Mouse (Mus musculus): ENCODE results near the gene St3gal6. TPM values are rescaled to one million over a fixed set of nuclear protein-coding genes. Genes with fewer than 3 reads are reported as not detected.

The St3gal6 gene
- polyA plus RNA-seq, 1 experiment: 8.5 TPM

- no peak for TF ChIP-seq POLR2A (IDR thresholded peaks at IDR 0.05; ENCODE audit: borderline replicate concordance, extremely low read depth, insufficient read depth, insufficient read length, poor library complexity, severe bottlenecking)
- TF ChIP-seq CTCF (IDR thresholded peaks at IDR 0.05; ENCODE audit: borderline replicate concordance, extremely low read depth, insufficient read depth, insufficient read length): peak; percentile 87
Observed at GRCm38 (mm10) chr16:58454617-58455016, 69.4 kb downstream of the St3gal6 start.

GRCm38 (mm10) chr16:58453820-58454219 lies 70.2 kb downstream of the St3gal6 start:
- TF ChIP-seq CTCF (IDR thresholded peaks at IDR 0.05; ENCODE audit: borderline replicate concordance, extremely low read depth, insufficient read depth, insufficient read length): no peak
- no peak for TF ChIP-seq POLR2A (IDR thresholded peaks at IDR 0.05; ENCODE audit: borderline replicate concordance, extremely low read depth, insufficient read depth, insufficient read length, poor library complexity, severe bottlenecking)
- DNase-seq (ENCODE audit: low read depth): no peak

More at GRCm38 (mm10) chr16:58454617-58455016, 69.4 kb downstream of the St3gal6 start:
- DNase-seq (ENCODE audit: low read depth): peak; percentile 77

- DNase-seq (ENCODE audit: low read depth): no peak
Observed at GRCm38 (mm10) chr16:58453138-58453537, 70.9 kb downstream of the St3gal6 start.

GRCm38 (mm10) chr16:58451647-58452046 lies 72.4 kb downstream of the St3gal6 start:
- TF ChIP-seq CTCF (IDR thresholded peaks at IDR 0.05; ENCODE audit: borderline replicate concordance, extremely low read depth, insufficient read depth, insufficient read length) (no peak), POLR2A (IDR thresholded peaks at IDR 0.05; ENCODE audit: borderline replicate concordance, extremely low read depth, insufficient read depth, insufficient read length, poor library complexity, severe bottlenecking) (no peak)

More at GRCm38 (mm10) chr16:58453138-58453537, 70.9 kb downstream of the St3gal6 start:
- TF ChIP-seq CTCF (IDR thresholded peaks at IDR 0.05; ENCODE audit: borderline replicate concordance, extremely low read depth, insufficient read depth, insufficient read length) (no peak), POLR2A (IDR thresholded peaks at IDR 0.05; ENCODE audit: borderline replicate concordance, extremely low read depth, insufficient read depth, insufficient read length, poor library complexity, severe bottlenecking) (no peak)

GRCm38 (mm10) chr16:58450648-58451047 lies 73.4 kb downstream of the St3gal6 start:
- TF ChIP-seq POLR2A (IDR thresholded peaks at IDR 0.05; ENCODE audit: borderline replicate concordance, extremely low read depth, insufficient read depth, insufficient read length, poor library complexity, severe bottlenecking): no peak
- TF ChIP-seq CTCF (IDR thresholded peaks at IDR 0.05; ENCODE audit: borderline replicate concordance, extremely low read depth, insufficient read depth, insufficient read length): no peak
- DNase-seq (ENCODE audit: low read depth): no peak

More at GRCm38 (mm10) chr16:58451647-58452046, 72.4 kb downstream of the St3gal6 start:
- DNase-seq (ENCODE audit: low read depth): no peak

- no peak for DNase-seq (ENCODE audit: low read depth)
Observed at GRCm38 (mm10) chr16:58449073-58449472, 75.0 kb downstream of the St3gal6 start.

GRCm38 (mm10) chr16:58446281-58447259 lies 77.5 kb downstream of the St3gal6 start:
- TF ChIP-seq POLR2A (IDR thresholded peaks at IDR 0.05; ENCODE audit: borderline replicate concordance, extremely low read depth, insufficient read depth, insufficient read length, poor library complexity, severe bottlenecking) (no peak), CTCF (IDR thresholded peaks at IDR 0.05; ENCODE audit: borderline replicate concordance, extremely low read depth, insufficient read depth, insufficient read length) (peak; percentile 3; the same call in 1 of the 2 replicates)
- DNase-seq (ENCODE audit: low read depth): peak; percentile 33

More at GRCm38 (mm10) chr16:58449073-58449472, 75.0 kb downstream of the St3gal6 start:
- no peak for TF ChIP-seq POLR2A (IDR thresholded peaks at IDR 0.05; ENCODE audit: borderline replicate concordance, extremely low read depth, insufficient read depth, insufficient read length, poor library complexity, severe bottlenecking)

- TF ChIP-seq POLR2A (IDR thresholded peaks at IDR 0.05; ENCODE audit: borderline replicate concordance, extremely low read depth, insufficient read depth, insufficient read length, poor library complexity, severe bottlenecking) (no peak), CTCF (IDR thresholded peaks at IDR 0.05; ENCODE audit: borderline replicate concordance, extremely low read depth, insufficient read depth, insufficient read length) (peak; percentile 38; the same call in 1 of the 2 replicates)
- peak; percentile 23 for DNase-seq (ENCODE audit: low read depth)
Observed at GRCm38 (mm10) chr16:58444735-58445134, 79.3 kb downstream of the St3gal6 start.

GRCm38 (mm10) chr16:58432384-58432783 lies 91.7 kb downstream of the St3gal6 start:
- no peak for DNase-seq (ENCODE audit: low read depth)
- TF ChIP-seq POLR2A (IDR thresholded peaks at IDR 0.05; ENCODE audit: borderline replicate concordance, extremely low read depth, insufficient read depth, insufficient read length, poor library complexity, severe bottlenecking): no peak
- TF ChIP-seq CTCF (IDR thresholded peaks at IDR 0.05; ENCODE audit: borderline replicate concordance, extremely low read depth, insufficient read depth, insufficient read length): no peak

- TF ChIP-seq CTCF (IDR thresholded peaks at IDR 0.05; ENCODE audit: borderline replicate concordance, extremely low read depth, insufficient read depth, insufficient read length) (no peak), POLR2A (IDR thresholded peaks at IDR 0.05; ENCODE audit: borderline replicate concordance, extremely low read depth, insufficient read depth, insufficient read length, poor library complexity, severe bottlenecking) (no peak)
- no peak for DNase-seq (ENCODE audit: low read depth)
Observed at GRCm38 (mm10) chr16:58430246-58430645, 93.8 kb downstream of the St3gal6 start.

GRCm38 (mm10) chr16:58421696-58422354 lies 102.2 kb downstream of the St3gal6 start:
- peak; percentile 65 for DNase-seq (ENCODE audit: low read depth)
- no peak for TF ChIP-seq POLR2A (IDR thresholded peaks at IDR 0.05; ENCODE audit: borderline replicate concordance, extremely low read depth, insufficient read depth, insufficient read length, poor library complexity, severe bottlenecking)
- no peak for TF ChIP-seq CTCF (IDR thresholded peaks at IDR 0.05; ENCODE audit: borderline replicate concordance, extremely low read depth, insufficient read depth, insufficient read length)

Other genes starting within 250 kb of the St3gal6 start
- gene Dcbld2, start 115.8 kb downstream of the St3gal6 start, polyA plus RNA-seq (2012; rRNA removed): 20.2 and 31.6 TPM in 2 replicates
- not detected in 2 replicates for gene Gm813, start 92.7 kb upstream of the St3gal6 start, polyA plus RNA-seq (2012; rRNA removed)
- not detected in 2 replicates for gene E330017A01Rik, start 114.5 kb upstream of the St3gal6 start, polyA plus RNA-seq (2012; rRNA removed)
- 13.4 and 13.9 TPM in 2 replicates for gene Cpox, start 146.0 kb upstream of the St3gal6 start, polyA plus RNA-seq (2012; rRNA removed)
- 0.05 and 0.25 TPM in 2 replicates for gene Gpr15, start 194.8 kb upstream of the St3gal6 start, polyA plus RNA-seq (2012; rRNA removed)
- 102 and 108 TPM in 2 replicates for gene Cldnd1, start 203.7 kb upstream of the St3gal6 start, polyA plus RNA-seq (2012; rRNA removed)
- not detected in 2 replicates for gene Olfr172, start 238.9 kb upstream of the St3gal6 start, polyA plus RNA-seq (2012; rRNA removed)